Mouse (Mus musculus): Measurements from ENCODE around the gene Podnl1. TPM values are rescaled to one million over a fixed set of nuclear protein-coding genes. Genes with fewer than 3 reads are reported as not detected.

Podnl1 gene
- 0.24 and 0.30 TPM in 2 replicates for polyA plus RNA-seq (2015; fragmentation: Nextera tagmentation; extraction: Ambion mirVana)

DNA sequence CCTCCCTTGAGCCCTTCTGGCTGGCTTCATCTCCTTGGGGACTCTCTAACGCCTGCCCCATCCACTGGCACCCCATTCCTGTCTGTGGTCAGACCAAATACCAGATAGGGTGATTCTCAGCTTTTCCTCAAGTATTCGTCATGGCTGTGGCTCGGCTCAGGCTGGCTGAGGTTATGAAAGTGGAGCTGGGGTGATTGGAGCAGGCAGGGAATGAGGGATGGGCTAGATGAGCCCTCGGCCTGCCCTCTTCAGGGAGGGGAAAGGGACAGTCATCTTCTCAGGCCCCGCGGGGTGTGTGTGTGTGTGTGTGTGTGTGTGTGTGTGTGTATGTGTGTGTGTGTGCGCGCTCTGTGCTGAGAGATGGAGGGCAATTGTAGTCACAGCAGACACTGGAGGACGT, at the start of gene Podnl1:
Podnl1 (plus strand) TSS at position 334 of the 400 bp plus-strand sequence.
- 52% methylated on average over 9 of the region's 9 CpGs for WGBS
- peaks cover 6% of the 10 kb centered on the region; the same call in 1 of the 2 replicates for H3K4me1 ChIP-seq (ENCODE audit: insufficient read depth, low read length)
- peak; percentile 56; the same call in 1 of the 2 replicates for ATAC-seq (ENCODE audit: low FRiP score, low TSS enrichment)
- no peak within 1 kb of the TSS for H3K4me2 ChIP-seq (replicated peaks; ENCODE audit: low read depth, low read length)
- 0 out of 2 replicates have a peak within 1 kb of the TSS, but pooled peaks have one; percentile 15 for H3K9ac ChIP-seq (replicated peaks; ENCODE audit: low read length)
- no peaks in the 10 kb centered on the region for H3K36me3 ChIP-seq (ENCODE audit: insufficient read depth, low read length)
- H3K27me3 ChIP-seq (ENCODE audit: insufficient read depth, low read length): no peaks in the 10 kb centered on the region
- H3K4me3 ChIP-seq (ENCODE audit: low read length): no peak within 1 kb of the TSS
- no peak within 1 kb of the TSS for H3K27ac ChIP-seq (ENCODE audit: low read length)
- H3K9me3 ChIP-seq (ENCODE audit: low read length): no peaks in the 10 kb centered on the region

DNA sequence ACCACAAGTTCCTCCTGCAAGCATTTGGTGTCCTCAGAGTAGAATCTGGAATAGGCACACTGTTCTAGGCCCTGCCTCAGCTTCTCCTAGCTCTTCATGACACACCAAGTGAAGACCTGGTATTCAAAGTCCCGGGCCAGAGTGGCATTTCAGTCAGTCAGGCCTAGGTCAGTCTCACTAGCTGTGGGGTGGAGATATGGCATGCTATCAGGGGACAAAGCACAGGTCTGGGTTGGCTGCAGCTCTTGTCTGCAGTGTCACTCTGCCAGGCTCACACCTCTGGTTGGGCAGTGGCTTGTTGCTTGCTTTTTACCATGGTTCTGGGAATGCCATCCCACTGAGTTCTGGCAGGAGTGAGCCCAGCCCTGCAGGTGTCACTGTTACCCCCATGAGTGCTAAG, 49.4 kb upstream of the Podnl1 start:
- Histone ChIP-seq H3K27ac (ENCODE audit: low read length) (no peak overlapping the region), H3K9me3 (ENCODE audit: low read length) (no peaks in the 10 kb centered on the region), H3K4me1 (ENCODE audit: insufficient read depth, low read length) (peaks cover 21% of the 10 kb centered on the region), H3K4me2 (replicated peaks; ENCODE audit: low read depth, low read length) (no peak overlapping the region), H3K4me3 (ENCODE audit: low read length) (no peak overlapping the region), H3K27me3 (ENCODE audit: insufficient read depth, low read length) (no peaks in the 10 kb centered on the region), H3K36me3 (ENCODE audit: insufficient read depth, low read length) (peaks cover 19% of the 10 kb centered on the region), H3K9ac (replicated peaks; ENCODE audit: low read length) (no peak overlapping the region)
- no peak for ATAC-seq (ENCODE audit: low FRiP score, low TSS enrichment)
- WGBS: 85% methylated on average over 1 of the region's 1 CpGs

DNA sequence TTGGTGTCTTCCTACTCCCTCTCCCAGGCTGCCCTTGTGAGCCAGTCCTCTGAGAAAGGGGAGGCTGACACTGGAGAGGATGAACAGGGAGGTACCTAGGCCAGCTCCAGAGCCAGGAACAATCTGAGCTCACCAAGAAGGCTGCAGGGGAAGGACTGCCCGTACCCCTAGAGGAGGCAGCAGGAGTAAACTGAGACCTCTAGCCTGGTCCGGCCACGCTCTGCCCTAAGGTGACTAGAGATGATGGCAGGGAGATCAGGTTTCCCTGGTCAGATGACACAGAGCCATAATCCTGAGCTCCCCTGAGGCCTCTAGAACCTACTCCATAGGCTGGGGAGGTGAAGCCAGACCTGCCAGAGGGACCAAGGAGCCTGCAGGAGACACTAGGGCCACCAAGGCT, 48.9 kb upstream of the Podnl1 start:
- peak; percentile 27; the same call in 1 of the 2 replicates for ATAC-seq (ENCODE audit: low FRiP score, low TSS enrichment)
- H3K9ac ChIP-seq (replicated peaks; ENCODE audit: low read length): no peak overlapping the region
- H3K36me3 ChIP-seq (ENCODE audit: insufficient read depth, low read length): peaks cover 21% of the 10 kb centered on the region
- no peaks in the 10 kb centered on the region for H3K27me3 ChIP-seq (ENCODE audit: insufficient read depth, low read length)
- H3K4me1 ChIP-seq (ENCODE audit: insufficient read depth, low read length): peaks cover 17% of the 10 kb centered on the region
- no peak overlapping the region for H3K27ac ChIP-seq (ENCODE audit: low read length)
- no peak overlapping the region for H3K4me2 ChIP-seq (replicated peaks; ENCODE audit: low read depth, low read length)
- no peak overlapping the region for H3K4me3 ChIP-seq (ENCODE audit: low read length)
- no peaks in the 10 kb centered on the region for H3K9me3 ChIP-seq (ENCODE audit: low read length)
- 36% methylated on average over 3 of the region's 3 CpGs for WGBS

- Histone ChIP-seq H3K9me3 (ENCODE audit: low read length) (no peaks in the 10 kb centered on the region), H3K4me2 (replicated peaks; ENCODE audit: low read depth, low read length) (no peak overlapping the region), H3K4me3 (ENCODE audit: low read length) (no peak overlapping the region), H3K4me1 (ENCODE audit: insufficient read depth, low read length) (peaks cover 3% of the 10 kb centered on the region; the same call in 1 of the 2 replicates), H3K27ac (ENCODE audit: low read length) (no peak overlapping the region), H3K27me3 (ENCODE audit: insufficient read depth, low read length) (no peaks in the 10 kb centered on the region), H3K9ac (replicated peaks; ENCODE audit: low read length) (no peak overlapping the region), H3K36me3 (ENCODE audit: insufficient read depth, low read length) (peaks cover 43% of the 10 kb centered on the region)
- 83% methylated on average over 5 of the region's 5 CpGs for WGBS
- ATAC-seq (ENCODE audit: low FRiP score, low TSS enrichment): no peak
Measured at GRCm38 (mm10) chr8:84079206-84079605, 46.6 kb upstream of the Podnl1 start.

DNA sequence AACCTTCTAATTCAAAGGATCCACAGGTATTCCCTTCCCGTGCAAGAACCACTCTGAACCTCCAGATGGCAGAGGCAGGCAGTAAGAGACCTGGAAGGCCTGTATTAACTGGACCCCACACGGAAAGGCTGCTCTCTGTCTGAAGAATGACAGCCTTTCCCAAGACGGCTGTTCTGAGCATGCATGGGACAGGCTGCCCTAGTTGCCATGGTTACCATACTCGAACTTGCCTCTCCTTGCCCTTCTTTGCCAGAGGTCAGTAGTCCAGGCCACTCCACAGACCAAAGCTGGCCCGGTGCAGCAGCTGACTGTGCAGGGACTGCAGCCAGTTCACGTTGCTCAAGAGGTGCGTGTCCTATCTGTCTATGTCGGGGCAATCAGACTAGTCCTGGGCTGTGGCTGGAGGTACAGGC, 42.0 kb upstream of the Podnl1 start:
- Histone ChIP-seq H3K4me1 (ENCODE audit: insufficient read depth, low read length) (peaks cover 4% of the 10 kb centered on the region; the same call in 1 of the 2 replicates), H3K36me3 (ENCODE audit: insufficient read depth, low read length) (peaks cover 70% of the 10 kb centered on the region)

DNA sequence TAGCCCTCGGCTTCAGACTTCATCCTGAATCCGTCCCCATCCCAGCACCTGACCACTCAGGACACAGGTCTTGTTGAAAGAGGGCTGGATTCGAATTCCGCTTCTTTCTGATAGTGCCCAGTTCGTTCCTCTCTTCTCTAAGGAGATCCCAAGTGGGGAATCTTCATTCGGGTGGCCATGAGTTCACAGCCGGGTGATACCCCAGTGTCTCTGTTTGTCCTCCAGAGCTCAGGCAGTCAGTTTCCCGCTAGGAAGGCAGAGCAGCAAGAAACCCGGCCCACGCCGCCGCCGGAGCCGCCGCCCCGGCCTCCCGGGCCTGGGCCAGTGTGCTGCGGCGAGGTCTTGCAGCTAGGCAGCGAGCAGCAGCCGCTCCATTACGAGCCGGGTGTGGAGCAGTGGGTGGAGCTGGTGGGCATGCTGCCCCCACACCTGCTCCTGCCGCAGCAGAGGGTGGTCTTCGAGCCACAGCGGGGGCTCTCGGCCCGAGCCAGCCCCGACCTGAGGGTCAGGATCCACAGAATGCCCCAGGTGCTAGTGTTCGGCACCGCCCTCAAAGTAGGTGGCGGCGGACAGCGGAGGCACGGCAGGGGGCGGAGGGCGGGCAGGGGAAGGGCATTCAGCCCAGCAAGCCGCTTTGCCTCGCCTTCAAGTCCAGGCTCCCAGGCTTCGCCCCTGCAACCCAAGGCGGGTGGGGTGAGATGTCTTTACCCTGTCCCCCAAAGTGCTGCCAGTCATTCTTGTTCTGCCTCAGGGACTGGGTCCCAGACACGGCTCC, 41.3 kb upstream of the Podnl1 start:
- peak overlapping the region; percentile 21; the same call in 1 of the 2 replicates for H3K4me2 ChIP-seq (replicated peaks; ENCODE audit: low read depth, low read length)
- H3K27ac ChIP-seq (ENCODE audit: low read length): no peak overlapping the region
- no peaks in the 10 kb centered on the region for H3K27me3 ChIP-seq (ENCODE audit: insufficient read depth, low read length)
- no peak overlapping the region for H3K4me3 ChIP-seq (ENCODE audit: low read length)
- H3K36me3 ChIP-seq (ENCODE audit: insufficient read depth, low read length): peaks cover 77% of the 10 kb centered on the region
- peaks cover 4% of the 10 kb centered on the region; the same call in 1 of the 2 replicates for H3K4me1 ChIP-seq (ENCODE audit: insufficient read depth, low read length)
- 55% methylated on average over 42 of the region's 42 CpGs for WGBS
- no peak for ATAC-seq (ENCODE audit: low FRiP score, low TSS enrichment)
- H3K9ac ChIP-seq (replicated peaks; ENCODE audit: low read length): no peak overlapping the region
- no peaks in the 10 kb centered on the region for H3K9me3 ChIP-seq (ENCODE audit: low read length)

More for the DNA sequence above, 42.0 kb upstream of the Podnl1 start:
- ATAC-seq (ENCODE audit: low FRiP score, low TSS enrichment): peak; percentile 47
- WGBS: 39% methylated on average over 8 of the region's 8 CpGs
- Histone ChIP-seq H3K4me3 (ENCODE audit: low read length) (no peak overlapping the region), H3K27me3 (ENCODE audit: insufficient read depth, low read length) (no peaks in the 10 kb centered on the region), H3K27ac (ENCODE audit: low read length) (no peak overlapping the region), H3K9ac (replicated peaks; ENCODE audit: low read length) (peak overlapping the region; percentile 46; the same call in 1 of the 2 replicates), H3K9me3 (ENCODE audit: low read length) (no peaks in the 10 kb centered on the region), H3K4me2 (replicated peaks; ENCODE audit: low read depth, low read length) (no peak overlapping the region)

DNA sequence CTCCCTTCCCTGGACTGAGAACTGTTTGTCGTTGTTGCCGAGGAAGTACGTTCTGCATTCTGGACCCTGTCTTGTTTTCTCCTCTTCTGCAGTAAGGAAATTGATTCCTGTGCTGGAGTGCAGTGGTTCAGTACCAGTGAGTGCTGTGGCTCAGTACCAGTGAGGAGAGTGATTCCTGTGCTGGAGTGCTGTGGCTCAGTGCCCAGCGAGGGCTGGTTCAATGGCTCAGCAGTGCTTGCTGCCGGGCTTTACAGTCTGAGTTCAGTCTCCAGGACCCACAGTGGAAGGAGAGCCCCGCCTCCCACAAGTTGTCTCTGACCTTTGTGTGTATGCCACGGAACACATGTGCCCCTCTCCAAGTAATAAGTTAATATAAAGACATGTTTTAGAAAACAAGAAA, 38.6 kb upstream of the Podnl1 start:
- Histone ChIP-seq H3K36me3 (ENCODE audit: insufficient read depth, low read length) (peaks cover 66% of the 10 kb centered on the region), H3K27me3 (ENCODE audit: insufficient read depth, low read length) (no peaks in the 10 kb centered on the region), H3K4me3 (ENCODE audit: low read length) (no peak overlapping the region), H3K9me3 (ENCODE audit: low read length) (no peaks in the 10 kb centered on the region), H3K4me1 (ENCODE audit: insufficient read depth, low read length) (peaks cover 4% of the 10 kb centered on the region; the same call in 1 of the 2 replicates), H3K4me2 (replicated peaks; ENCODE audit: low read depth, low read length) (no peak overlapping the region), H3K27ac (ENCODE audit: low read length) (no peak overlapping the region), H3K9ac (replicated peaks; ENCODE audit: low read length) (no peak overlapping the region)
- no peak for ATAC-seq (ENCODE audit: low FRiP score, low TSS enrichment)
- 79% methylated on average over 7 of the region's 7 CpGs for WGBS

- H3K27ac ChIP-seq (ENCODE audit: low read length): no peak overlapping the region
- no peaks in the 10 kb centered on the region for H3K9me3 ChIP-seq (ENCODE audit: low read length)
- H3K4me1 ChIP-seq (ENCODE audit: insufficient read depth, low read length): peaks cover 4% of the 10 kb centered on the region; the same call in 1 of the 2 replicates
- no peaks in the 10 kb centered on the region for H3K27me3 ChIP-seq (ENCODE audit: insufficient read depth, low read length)
- H3K4me2 ChIP-seq (replicated peaks; ENCODE audit: low read depth, low read length): no peak overlapping the region
- H3K9ac ChIP-seq (replicated peaks; ENCODE audit: low read length): no peak overlapping the region
- 89% methylated on average over 14 of the region's 14 CpGs for WGBS
- peaks cover 63% of the 10 kb centered on the region for H3K36me3 ChIP-seq (ENCODE audit: insufficient read depth, low read length)
- no peak overlapping the region for H3K4me3 ChIP-seq (ENCODE audit: low read length)
- no peak for ATAC-seq (ENCODE audit: low FRiP score, low TSS enrichment)
Measured at GRCm38 (mm10) chr8:84087821-84088220, 38.0 kb upstream of the Podnl1 start.

- peaks cover 56% of the 10 kb centered on the region for H3K36me3 ChIP-seq (ENCODE audit: insufficient read depth, low read length)
- H3K4me3 ChIP-seq (ENCODE audit: low read length): no peak overlapping the region
Measured at GRCm38 (mm10) chr8:84089277-84089676, 36.5 kb upstream of the Podnl1 start.

GRCm38 (mm10) chr8:84090585-84090984, 35.2 kb upstream of the Podnl1 start:
- ATAC-seq (ENCODE audit: low FRiP score, low TSS enrichment): no peak
- Histone ChIP-seq H3K4me3 (ENCODE audit: low read length) (no peak overlapping the region), H3K9me3 (ENCODE audit: low read length) (no peaks in the 10 kb centered on the region), H3K36me3 (ENCODE audit: insufficient read depth, low read length) (peaks cover 63% of the 10 kb centered on the region), H3K9ac (replicated peaks; ENCODE audit: low read length) (no peak overlapping the region), H3K27ac (ENCODE audit: low read length) (no peak overlapping the region), H3K4me2 (replicated peaks; ENCODE audit: low read depth, low read length) (no peak overlapping the region), H3K4me1 (ENCODE audit: insufficient read depth, low read length) (no peaks in the 10 kb centered on the region), H3K27me3 (ENCODE audit: insufficient read depth, low read length) (no peaks in the 10 kb centered on the region)
- WGBS: 90% methylated on average over 8 of the region's 8 CpGs

More at GRCm38 (mm10) chr8:84089277-84089676, 36.5 kb upstream of the Podnl1 start:
- WGBS: 75% methylated on average over 9 of the region's 9 CpGs
- Histone ChIP-seq H3K4me2 (replicated peaks; ENCODE audit: low read depth, low read length) (no peak overlapping the region), H3K27ac (ENCODE audit: low read length) (no peak overlapping the region), H3K4me1 (ENCODE audit: insufficient read depth, low read length) (peaks cover 4% of the 10 kb centered on the region; the same call in 1 of the 2 replicates), H3K27me3 (ENCODE audit: insufficient read depth, low read length) (no peaks in the 10 kb centered on the region), H3K9ac (replicated peaks; ENCODE audit: low read length) (no peak overlapping the region), H3K9me3 (ENCODE audit: low read length) (no peaks in the 10 kb centered on the region)
- ATAC-seq (ENCODE audit: low FRiP score, low TSS enrichment): no peak
